Mouse (Mus musculus) embryonic fibroblast, embryonic 13.5 days (primary cell): ENCODE measurements around the gene Zfp426.

Experiments used
- CTCF ChIP-seq: IDR thresholded peaks from 2 replicates; pipeline ENCODE4 v1.5.1; 2011; ENCODE audit warnings: mild to moderate bottlenecking, control low read depth, low read length, moderate library complexity, borderline replicate concordance; ENCODE audit not compliant: insufficient read depth
- POLR2A ChIP-seq: IDR thresholded peaks from 2 replicates; pipeline ENCODE4 v1.6.1; 2011; ENCODE audit warnings: low read depth, mild to moderate bottlenecking, control low read depth, low read length, moderate library complexity

GRCm38 (mm10) chr9:20466761-20467442 lies 25.6 kb downstream of the Zfp426 start:
- TF ChIP-seq POLR2A = no peak
- TF ChIP-seq CTCF = 0 out of 2 replicates have a peak, but pooled peaks have one; percentile 29
